Mouse (Mus musculus) midbrain, embryonic 14.5 days (tissue): ENCODE data around the gene Bmper. TPM values are rescaled to one million over a fixed set of nuclear protein-coding genes. Genes with fewer than 3 reads are reported as not detected.

Experiments
- ATAC-seq: fragments of 200-750 bp; cut with Nextera tagmentation; 2 replicates; pipeline ENCODE4 v1.8.0; 2017; ENCODE audit warnings: moderate number of reproducible peaks, moderate library complexity; ENCODE audit not compliant: low FRiP score, low TSS enrichment
- DNase-seq: peaks from one replicate; pipeline ENCODE4 v3.0.0-alpha.2; 2015
- H3K27ac ChIP-seq: fragments of 300-500 bp; sonication (generic); replicated peaks from 2 replicates; pipeline ENCODE4 v1.5.1; 2014; ENCODE audit warnings: mild to moderate bottlenecking, low read depth, low read length, moderate library complexity
- H3K27me3 ChIP-seq: fragments of 300-500 bp; sonication (generic); 2 replicates; pipeline ENCODE4 v1.6.1; 2014; ENCODE audit warnings: low read length, control low read depth, mixed read lengths; ENCODE audit not compliant: control insufficient read depth, insufficient read depth
- H3K36me3 ChIP-seq: fragments of 300-500 bp; sonication (generic); 2 replicates; pipeline ENCODE4 v1.6.1; 2014; ENCODE audit warnings: low read length, control low read depth; ENCODE audit not compliant: control insufficient read depth, insufficient read depth
- H3K4me1 ChIP-seq: fragments of 300-500 bp; sonication (generic); 2 replicates; pipeline ENCODE4 v1.6.1; 2014; ENCODE audit warnings: mild to moderate bottlenecking, antibody characterized with exemption, low read length, control low read depth; ENCODE audit not compliant: control insufficient read depth, insufficient read depth
- H3K4me2 ChIP-seq: fragments of 300-500 bp; sonication (generic); 2 replicates; pipeline ENCODE4 v1.6.1; 2014; ENCODE audit warnings: mild to moderate bottlenecking, low read length, moderate library complexity
- H3K4me3 ChIP-seq: fragments of 300-500 bp; sonication (generic); replicated peaks from 2 replicates; pipeline ENCODE4 v1.5.1; 2014; ENCODE audit warnings: low read depth, low read length
- H3K9ac ChIP-seq: fragments of 300-500 bp; sonication (generic); replicated peaks from 2 replicates; pipeline ENCODE4 v1.6.1; 2014; ENCODE audit warnings: mild to moderate bottlenecking, low read length, moderate library complexity
- H3K9me3 ChIP-seq: fragments of 300-500 bp; sonication (generic); 2 replicates; pipeline ENCODE4 v1.6.1; 2016; ENCODE audit warnings: low read length, control low read depth, mixed read lengths; ENCODE audit not compliant: control insufficient read depth
- WGBS: fragments of 180-500 bp; shearing (Covaris S2); extraction: QIAGEN DNeasy Blood & Tissue Kit; methylation state at CpG from one replicate; pipeline ENCODE4 v1.1.7; 2014; 5-methylcytosine and 5-hydroxymethylcytosine counted together
- polyA plus RNA-seq: library from polyadenylated mRNA; unstranded; fragments of >200 nt; fragmentation: Nextera tagmentation; extraction: Ambion mirVana; gene quantifications from 2 replicates; pipeline ENCODE4 v1.2.1, GENCODE M21; 2014

Gene Bmper
- polyA plus RNA-seq, 1 experiment from 2014 or later = 5.3 TPM

GRCm38 (mm10) chr9:23433238-23433637 is 210.4 kb downstream of the Bmper start:
- no peak overlapping the region for H3K9ac ChIP-seq
- WGBS = 95% methylated on average over 3 of the region's 3 CpGs
- H3K4me2 ChIP-seq = no peak overlapping the region
- DNase-seq (no peak), ATAC-seq (no peak)
- no peaks in the 10 kb centered on the region for H3K9me3 ChIP-seq
- H3K4me3 ChIP-seq = no peak overlapping the region
- no peaks in the 10 kb centered on the region for H3K4me1 ChIP-seq
- no peaks in the 10 kb centered on the region for H3K27me3 ChIP-seq
- no peak overlapping the region for H3K27ac ChIP-seq
- H3K36me3 ChIP-seq = no peaks in the 10 kb centered on the region

DNA sequence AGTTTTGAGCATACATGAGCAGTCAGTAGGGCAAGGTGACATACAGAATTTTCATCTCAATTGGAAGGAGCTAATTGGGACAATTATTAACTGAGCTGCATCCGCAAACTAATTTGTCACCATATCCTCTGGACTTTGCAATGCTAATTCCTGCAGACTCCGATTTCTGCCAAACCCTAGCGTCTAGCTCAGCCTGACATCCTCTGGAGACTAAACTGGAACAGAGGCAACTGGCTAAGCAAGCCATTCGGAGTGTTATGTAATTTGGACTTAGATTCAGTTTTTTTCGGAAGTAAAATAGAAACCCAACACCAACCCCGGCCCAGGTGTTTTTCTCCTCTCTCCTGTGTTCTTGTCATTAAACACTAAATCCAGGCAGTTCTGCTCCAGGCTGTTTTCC is 213.9 kb downstream of the Bmper start:
- no peaks in the 10 kb centered on the region for H3K36me3 ChIP-seq
- WGBS = 77% methylated on average over 6 of the region's 6 CpGs
- H3K9ac ChIP-seq = no peak overlapping the region
- ATAC-seq (no peak), DNase-seq (peak; percentile 25)
- H3K27ac ChIP-seq = no peak overlapping the region
- H3K4me3 ChIP-seq = no peak overlapping the region
- H3K9me3 ChIP-seq = no peaks in the 10 kb centered on the region
- no peak overlapping the region for H3K4me2 ChIP-seq
- no peaks in the 10 kb centered on the region for H3K27me3 ChIP-seq
- H3K4me1 ChIP-seq = no peaks in the 10 kb centered on the region

GRCm38 (mm10) chr9:23438662-23439061 is 215.8 kb downstream of the Bmper start:
- H3K4me3 ChIP-seq = no peak overlapping the region
- no peak overlapping the region for H3K9ac ChIP-seq
- 94% methylated on average over 9 of the region's 9 CpGs for WGBS
- no peak for DNase-seq
- H3K9me3 ChIP-seq = no peaks in the 10 kb centered on the region
- H3K4me2 ChIP-seq = no peak overlapping the region
- ATAC-seq = no peak
- H3K36me3 ChIP-seq = no peaks in the 10 kb centered on the region
- no peaks in the 10 kb centered on the region for H3K4me1 ChIP-seq
- no peak overlapping the region for H3K27ac ChIP-seq
- no peaks in the 10 kb centered on the region for H3K27me3 ChIP-seq

DNA sequence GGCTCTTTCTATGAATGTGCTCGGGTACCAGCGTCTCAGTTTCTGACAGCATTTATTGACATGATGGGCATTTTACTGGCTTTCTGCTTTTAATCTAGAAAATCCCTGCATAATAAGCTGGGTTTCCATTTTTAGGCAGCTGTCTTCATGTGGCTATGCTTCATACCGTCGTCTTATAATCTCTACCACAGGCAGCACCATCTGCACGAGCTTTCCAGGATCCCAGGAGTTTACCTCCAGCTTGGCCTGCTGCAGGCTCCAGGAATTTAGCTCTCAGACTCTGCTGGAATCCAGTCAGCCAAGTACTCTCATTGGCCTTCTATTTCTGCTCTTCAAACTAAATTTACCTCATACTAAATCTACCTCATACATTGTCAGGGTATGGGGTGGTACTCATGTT is 219.3 kb downstream of the Bmper start:
- Histone ChIP-seq H3K27me3 (no peaks in the 10 kb centered on the region), H3K4me1 (no peaks in the 10 kb centered on the region), H3K36me3 (no peaks in the 10 kb centered on the region), H3K9ac (no peak overlapping the region), H3K9me3 (no peaks in the 10 kb centered on the region), H3K4me2 (no peak overlapping the region), H3K4me3 (no peak overlapping the region), H3K27ac (no peak overlapping the region)
- DNase-seq (peak; percentile 19), ATAC-seq (no peak)
- 49% methylated on average over 5 of the region's 5 CpGs for WGBS

DNA sequence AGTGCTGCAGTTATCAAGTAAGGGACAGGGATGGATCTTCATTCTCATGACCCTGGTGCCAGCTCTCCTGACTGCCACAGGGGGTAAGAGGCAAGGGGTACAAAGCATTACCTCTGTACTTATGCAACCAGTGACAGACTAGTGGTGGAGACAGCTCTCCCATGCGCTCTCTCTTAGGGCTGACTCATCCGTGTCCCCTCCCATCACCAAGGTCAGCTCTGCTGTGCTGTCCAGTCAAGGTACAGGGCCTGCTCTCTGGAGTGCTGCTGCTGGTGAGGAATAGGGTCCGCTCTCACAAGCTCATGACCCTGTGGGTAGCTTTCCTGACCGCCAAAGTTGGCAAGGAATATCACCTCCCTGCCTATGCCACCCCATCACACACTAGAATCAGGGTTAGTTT is 222.1 kb downstream of the Bmper start:
- Histone ChIP-seq H3K27ac (no peak overlapping the region), H3K4me1 (no peaks in the 10 kb centered on the region), H3K4me3 (no peak overlapping the region), H3K4me2 (no peak overlapping the region), H3K9ac (no peak overlapping the region), H3K36me3 (no peaks in the 10 kb centered on the region), H3K27me3 (no peaks in the 10 kb centered on the region), H3K9me3 (no peaks in the 10 kb centered on the region)
- 93% methylated on average over 4 of the region's 4 CpGs for WGBS
- DNase-seq (no peak), ATAC-seq (peak; percentile 20; the same call in 1 of the 2 replicates)

GRCm38 (mm10) chr9:23447271-23447961 is 224.5 kb downstream of the Bmper start:
- Histone ChIP-seq H3K9me3 (no peaks in the 10 kb centered on the region), H3K27me3 (no peaks in the 10 kb centered on the region), H3K4me3 (no peak overlapping the region), H3K4me1 (no peaks in the 10 kb centered on the region), H3K36me3 (no peaks in the 10 kb centered on the region), H3K4me2 (no peak overlapping the region), H3K9ac (no peak overlapping the region), H3K27ac (no peak overlapping the region)
- 84% methylated on average over 7 of the region's 7 CpGs for WGBS
- ATAC-seq = no peak
- DNase-seq = no peak

DNA sequence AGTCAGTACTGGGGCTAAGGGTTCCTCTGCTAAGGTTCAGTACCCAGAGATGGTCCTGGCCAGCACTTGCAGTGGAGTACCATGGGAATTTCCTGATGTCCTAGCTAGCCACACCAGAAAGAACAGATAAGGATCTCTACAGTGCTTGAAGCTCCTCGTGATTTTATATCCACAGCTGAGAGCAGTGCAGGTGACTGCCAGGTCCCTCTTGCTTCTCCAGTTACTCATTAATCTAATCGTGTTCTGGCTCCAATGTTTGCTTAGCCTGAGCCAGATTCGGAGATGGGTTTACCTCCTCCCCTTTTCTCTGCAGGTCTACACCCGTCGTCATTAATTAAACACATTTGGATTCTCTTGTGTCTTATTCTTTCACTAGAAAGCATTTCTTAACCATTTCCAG is 230.4 kb downstream of the Bmper start:
- DNase-seq (peak; percentile 12), ATAC-seq (no peak)
- no peak overlapping the region for H3K4me3 ChIP-seq
- no peak overlapping the region for H3K27ac ChIP-seq
- H3K36me3 ChIP-seq = no peaks in the 10 kb centered on the region
- WGBS = 66% methylated on average over 5 of the region's 5 CpGs
- H3K27me3 ChIP-seq = no peaks in the 10 kb centered on the region
- no peak overlapping the region for H3K9ac ChIP-seq
- H3K4me2 ChIP-seq = no peak overlapping the region
- H3K9me3 ChIP-seq = no peaks in the 10 kb centered on the region
- no peaks in the 10 kb centered on the region for H3K4me1 ChIP-seq

GRCm38 (mm10) chr9:23457186-23457585 is 234.3 kb downstream of the Bmper start:
- ATAC-seq = no peak
- 0 out of 2 replicates have a peak, but pooled peaks cover 3% of the 10 kb centered on the region for H3K4me1 ChIP-seq
- no peak overlapping the region for H3K4me2 ChIP-seq
- 63% methylated on average over 3 of the region's 3 CpGs for WGBS
- H3K4me3 ChIP-seq = no peak overlapping the region
- H3K9me3 ChIP-seq = no peaks in the 10 kb centered on the region
- no peaks in the 10 kb centered on the region for H3K36me3 ChIP-seq
- H3K27ac ChIP-seq = no peak overlapping the region
- H3K27me3 ChIP-seq = no peaks in the 10 kb centered on the region
- no peak overlapping the region for H3K9ac ChIP-seq
- no peak for DNase-seq

DNA sequence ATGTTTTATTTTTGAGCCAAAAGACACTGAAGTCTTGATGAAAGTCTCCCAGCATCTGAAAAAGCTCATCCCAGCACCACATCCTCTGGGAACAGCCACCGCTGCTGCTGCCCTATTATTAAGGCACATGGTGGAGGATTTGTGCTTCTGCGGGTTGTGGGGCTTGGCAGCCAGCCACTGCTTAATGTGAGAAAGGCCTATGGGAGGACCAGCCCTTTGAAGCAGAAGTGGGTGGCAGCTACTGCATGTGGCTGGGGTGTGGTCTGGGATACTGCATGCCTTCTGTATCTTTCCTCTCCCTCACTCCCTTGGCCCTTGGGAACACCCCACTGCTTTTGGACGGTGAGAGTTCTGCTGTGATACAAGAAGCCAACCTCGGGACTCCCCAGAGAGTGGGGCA is 237.8 kb downstream of the Bmper start:
- no peak overlapping the region for H3K27ac ChIP-seq
- H3K9ac ChIP-seq = no peak overlapping the region
- no peak overlapping the region for H3K4me3 ChIP-seq
- H3K4me1 ChIP-seq = 0 out of 2 replicates have a peak, but pooled peaks cover 3% of the 10 kb centered on the region
- 0 out of 2 replicates have a peak, but pooled peaks have one; percentile 34 for ATAC-seq
- H3K4me2 ChIP-seq = no peak overlapping the region
- no peaks in the 10 kb centered on the region for H3K36me3 ChIP-seq
- peak; percentile 49 for DNase-seq
- no peaks in the 10 kb centered on the region for H3K27me3 ChIP-seq
- 54% methylated on average over 4 of the region's 4 CpGs for WGBS
- no peaks in the 10 kb centered on the region for H3K9me3 ChIP-seq
